Mouse (Mus musculus) Muller cell, postnatal 12 days (primary cell): Measurements from ENCODE around the gene Vsx1.

Experiments used
- DNase-seq: peaks from one replicate; pipeline ENCODE4 v3.0.0-alpha.2; 2015; ENCODE audit errors: inconsistent ontology term

Gene Vsx1

DNA sequence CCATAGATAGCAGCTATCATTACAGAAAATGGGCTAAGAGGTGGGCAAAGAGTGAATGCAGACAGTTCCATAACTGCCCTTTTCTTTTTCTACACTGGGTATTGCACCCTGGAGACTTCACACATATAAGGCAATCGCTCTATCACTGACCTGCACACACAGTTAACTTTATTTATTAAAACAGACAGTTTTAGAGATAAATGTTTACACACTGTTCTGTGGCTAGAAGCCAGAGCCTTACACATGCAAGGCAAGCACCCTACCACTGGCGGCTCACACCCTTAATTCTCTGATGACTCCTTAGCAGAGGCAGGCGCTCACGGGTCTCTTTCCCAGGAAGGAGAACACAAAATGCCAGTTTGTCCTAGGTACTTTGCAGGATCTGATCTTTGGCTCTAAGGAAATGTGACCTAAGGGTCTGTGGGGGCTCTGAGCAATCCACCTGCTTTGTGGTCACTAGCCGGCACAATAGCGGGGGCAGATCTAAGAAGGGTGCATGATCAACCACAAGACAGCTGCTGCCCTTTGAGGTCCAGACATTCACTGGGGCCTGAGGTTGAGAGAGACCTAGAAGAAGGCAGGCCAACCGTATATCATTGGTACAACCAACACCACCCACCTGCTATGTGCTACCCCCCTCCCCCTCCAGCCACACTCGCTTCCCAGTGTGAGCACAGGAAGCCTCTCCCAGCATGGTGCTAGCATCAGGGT lies 42.6 kb downstream of the Vsx1 start:
- no peak for DNase-seq

DNA sequence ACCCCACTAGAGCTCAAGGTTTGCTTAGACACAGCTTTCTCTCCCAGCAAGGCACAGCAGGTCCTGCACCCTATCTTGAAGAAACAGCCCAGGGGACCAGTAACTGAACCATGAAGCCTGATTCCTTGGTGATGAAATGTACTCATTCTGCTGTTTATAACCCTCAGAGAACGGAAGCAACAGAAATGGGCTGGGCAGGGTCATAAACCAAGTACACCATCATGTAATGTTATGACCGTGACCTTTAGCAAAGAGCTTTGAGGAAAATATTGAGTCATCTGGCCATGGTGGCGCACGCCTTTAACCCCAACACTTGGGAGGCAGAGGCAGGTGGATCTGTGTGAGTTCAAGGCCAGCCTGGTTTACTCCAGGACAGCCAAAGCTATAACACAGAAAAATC lies 43.9 kb downstream of the Vsx1 start:
- DNase-seq = no peak

DNA sequence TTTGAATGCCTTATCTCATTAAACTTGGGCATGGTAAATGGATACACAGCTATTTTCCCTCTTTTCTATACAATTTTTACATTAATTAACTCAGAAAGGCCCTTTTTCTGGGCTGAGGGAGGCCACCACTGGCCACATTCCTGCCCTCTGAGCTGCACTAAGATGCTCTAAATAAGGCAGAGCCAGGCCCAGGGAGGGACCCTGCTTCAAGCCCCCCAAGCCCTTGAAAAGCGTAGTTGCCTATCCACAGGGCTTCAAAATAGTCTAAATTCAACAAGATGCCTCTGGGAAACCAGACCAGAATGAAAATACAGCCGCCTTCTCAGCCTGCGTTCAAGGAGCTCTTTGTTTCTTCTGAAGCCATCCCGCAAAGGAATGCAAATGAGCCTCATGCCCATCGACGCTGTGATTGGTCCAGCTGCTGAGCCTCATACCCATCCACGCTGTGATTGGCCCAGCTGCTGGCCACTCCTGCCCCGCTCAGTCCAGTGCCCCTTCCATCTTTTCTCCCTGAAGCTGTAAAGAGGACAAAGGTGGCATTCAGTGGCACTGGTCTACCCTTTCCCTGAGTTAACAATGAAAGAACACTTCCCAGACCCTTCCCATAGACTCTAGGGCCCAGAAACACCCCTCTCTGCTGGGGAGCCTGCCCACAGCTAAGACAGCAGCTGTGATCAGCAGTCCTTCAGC lies 45.3 kb downstream of the Vsx1 start:
- DNase-seq = no peak

DNA sequence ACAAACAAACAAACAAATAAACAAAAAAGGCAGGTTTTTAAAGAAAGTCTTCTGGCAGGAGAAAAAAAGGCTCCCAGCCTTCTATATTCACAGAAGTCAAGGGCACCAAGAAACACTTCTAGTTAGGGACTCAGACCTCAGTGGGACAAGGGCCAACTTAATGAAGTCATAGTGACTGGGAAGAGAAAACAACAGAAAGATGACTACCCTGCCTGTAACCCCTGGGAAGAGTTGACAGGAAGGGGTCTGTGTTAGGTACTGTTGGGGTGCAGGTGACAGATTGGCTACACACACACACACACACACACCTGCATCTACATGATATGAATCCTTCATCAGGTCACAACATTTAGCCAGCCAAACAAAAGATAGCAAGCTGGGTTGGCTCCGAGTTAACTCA lies 46.0 kb downstream of the Vsx1 start:
- DNase-seq = no peak

DNA sequence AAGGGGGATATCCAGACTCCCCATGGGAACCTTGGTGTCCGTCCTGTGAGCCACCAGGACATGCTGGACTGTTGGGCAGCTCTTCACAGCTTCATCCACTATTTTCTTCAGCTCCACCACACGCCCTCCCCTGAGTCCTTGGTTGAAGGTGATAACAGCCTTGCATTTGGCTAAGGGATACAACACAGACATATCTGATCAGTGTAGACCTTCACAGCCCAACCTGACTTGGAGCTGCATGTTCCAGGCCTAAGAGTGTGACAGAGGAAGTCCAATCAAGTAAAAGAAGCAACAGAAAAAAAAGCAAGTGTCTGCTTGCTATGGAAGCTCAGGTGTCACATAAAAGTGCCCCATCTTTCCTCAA lies 50.8 kb downstream of the Vsx1 start:
- no peak for DNase-seq

DNA sequence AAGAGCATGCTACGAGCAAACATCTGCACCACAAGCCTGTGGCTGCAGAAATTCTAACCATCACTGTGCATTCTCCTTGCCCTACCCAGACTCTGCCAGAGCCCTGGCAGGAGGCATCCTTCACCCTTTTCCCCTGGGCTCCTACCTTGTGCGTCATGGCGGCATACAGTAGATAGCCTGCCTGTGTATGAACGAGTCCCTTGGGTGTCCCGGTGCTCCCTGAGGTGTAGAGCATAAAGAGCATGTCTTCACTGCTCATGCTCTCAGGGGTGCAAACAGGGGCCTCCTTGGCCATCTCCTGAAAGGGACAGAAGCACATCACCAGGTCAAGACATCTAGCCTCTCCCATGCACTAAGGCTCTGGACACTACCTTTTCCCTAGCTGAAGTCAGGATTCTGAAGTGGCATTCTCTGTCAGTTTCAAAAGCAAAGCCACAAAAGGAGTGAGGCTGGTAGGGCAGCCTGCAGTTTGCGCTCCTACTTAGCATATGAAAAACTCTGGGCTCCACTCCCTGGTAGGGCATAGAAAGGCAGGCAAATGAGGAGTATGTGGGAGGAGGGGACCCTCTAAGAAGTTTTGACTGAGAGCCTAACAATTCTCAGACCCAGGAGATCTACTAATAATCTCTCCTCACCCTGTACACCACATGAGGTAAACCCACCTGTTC lies 51.3 kb downstream of the Vsx1 start:
- no peak for DNase-seq

DNA sequence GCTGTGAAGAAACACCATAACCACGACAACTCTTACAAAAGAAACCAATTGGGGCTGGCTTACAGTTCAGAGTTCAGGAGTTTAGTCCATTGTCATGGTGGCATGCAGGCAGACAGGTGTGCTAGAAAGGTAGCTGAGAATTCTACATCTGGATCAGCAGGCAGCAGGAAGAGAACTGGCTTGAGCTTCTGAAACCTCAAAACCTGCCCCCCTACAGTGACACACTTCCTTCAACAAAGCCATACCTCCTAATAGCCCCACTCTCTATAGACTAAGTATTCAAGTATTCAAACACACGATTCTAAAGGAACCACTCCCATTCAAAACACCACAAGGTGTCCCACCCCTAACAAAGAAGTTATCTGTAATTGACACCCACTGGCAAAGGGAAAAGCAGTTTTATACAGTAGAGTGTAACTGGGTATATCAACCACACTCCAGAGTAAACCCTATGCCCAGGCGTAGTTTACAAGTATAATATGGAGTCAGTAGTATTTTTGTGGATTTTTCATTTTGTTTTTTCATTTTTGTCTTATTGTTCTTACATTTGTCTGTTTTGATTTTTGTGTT lies 53.2 kb downstream of the Vsx1 start:
- DNase-seq = no peak
